Mouse (Mus musculus) stomach, postnatal 0 days (tissue): Measurements from ENCODE around the gene Fgf2. TPM values are rescaled to one million over a fixed set of nuclear protein-coding genes. Genes with fewer than 3 reads are reported as not detected.

Experiments
- ATAC-seq: fragments of 200-750 bp; cut with Nextera tagmentation; 2 replicates; pipeline ENCODE4 v1.8.0; 2017; ENCODE audit not compliant: low FRiP score, low TSS enrichment
- DNase-seq: peaks from one replicate; pipeline ENCODE4 v3.0.0-alpha.2; 2016; ENCODE audit warnings: low spot score
- H3K27ac ChIP-seq: fragments of 300-500 bp; sonication (generic); replicated peaks from 2 replicates; pipeline ENCODE4 v1.5.1; 2014; ENCODE audit warnings: mild to moderate bottlenecking, control low read depth
- H3K27me3 ChIP-seq: fragments of 300-500 bp; sonication (generic); 2 replicates; pipeline ENCODE4 v1.6.1; 2014; ENCODE audit warnings: low read length; ENCODE audit not compliant: control insufficient read depth, insufficient read depth
- H3K36me3 ChIP-seq: fragments of 300-500 bp; sonication (generic); 2 replicates; pipeline ENCODE4 v1.6.1; 2014; ENCODE audit warnings: low read length, mixed read lengths; ENCODE audit not compliant: control insufficient read depth, insufficient read depth
- H3K4me1 ChIP-seq: fragments of 300-500 bp; sonication (generic); replicated peaks from 2 replicates; pipeline ENCODE4 v1.6.1; 2014; ENCODE audit warnings: antibody characterized with exemption; ENCODE audit not compliant: control insufficient read depth, insufficient read depth
- H3K4me2 ChIP-seq: fragments of 300-500 bp; sonication (generic); replicated peaks from 2 replicates; pipeline ENCODE4 v1.6.1; 2014; ENCODE audit warnings: low read depth, mild to moderate bottlenecking, control low read depth, moderate library complexity
- H3K4me3 ChIP-seq: fragments of 300-500 bp; sonication (generic); 2 replicates; pipeline ENCODE4 v1.5.1; 2014; ENCODE audit warnings: low read depth, low read length, control low read depth
- H3K9ac ChIP-seq: fragments of 300-500 bp; sonication (generic); 2 replicates; pipeline ENCODE4 v1.6.1; 2014; ENCODE audit warnings: mild to moderate bottlenecking, low read length, control low read depth, mixed read lengths
- H3K9me3 ChIP-seq: fragments of 300-500 bp; sonication (generic); 2 replicates; pipeline ENCODE4 v1.6.1; 2016; ENCODE audit warnings: low read length; ENCODE audit not compliant: control insufficient read depth
- CTCF ChIP-seq: IDR thresholded peaks from 2 replicates; pipeline ENCODE4 v1.5.1; 2016; ENCODE audit warnings: antibody characterized with exemption, low read depth, mild to moderate bottlenecking, moderate library complexity
- EP300 ChIP-seq: optimal IDR thresholded peaks from 2 replicates; pipeline ENCODE3; 2016; ENCODE audit warnings: antibody characterized with exemption
- WGBS: fragments of 180-500 bp; shearing (Covaris S2); extraction: QIAGEN DNeasy Blood & Tissue Kit; methylation state at CpG from one replicate; pipeline ENCODE4 v1.1.7; 2014; 5-methylcytosine and 5-hydroxymethylcytosine counted together
- polyA plus RNA-seq: library from polyadenylated mRNA; unstranded; fragments of >200 nt; fragmentation: Nextera tagmentation; extraction: Ambion mirVana; gene quantifications from 2 replicates; pipeline ENCODE4 v1.2.1, GENCODE M21; 2015

Gene Fgf2
- polyA plus RNA-seq, 1 experiment from 2014 or later, result 1.2 TPM

- Histone ChIP-seq H3K27ac (peak within 1 kb of the TSS; percentile 95), H3K4me1 (peaks cover 3% of the 10 kb centered on the region; the same call in 1 of the 2 replicates), H3K27me3 (no peaks in the 10 kb centered on the region), H3K4me3 (peak within 1 kb of the TSS; percentile 86), H3K9ac (peak within 1 kb of the TSS; percentile 78), H3K36me3 (no peaks in the 10 kb centered on the region), H3K9me3 (no peaks in the 10 kb centered on the region), H3K4me2 (peak within 1 kb of the TSS; percentile 76)
- ATAC-seq (peak; percentile 91), DNase-seq (peak; percentile 93)
- under 1% methylated on average over 50 of the region's 50 CpGs for WGBS
- TF ChIP-seq EP300 (peak; percentile 81), CTCF (no peak)
Observed at GRCm38 (mm10) chr3:37420072-37420471, 71.9 kb downstream of the Fgf2 start, which contains the start of gene Nudt6. Gene Nudt6 (minus strand): TSS chr3:37420211.

- DNase-seq, result no peak
- no peaks in the 10 kb centered on the region for H3K27me3 ChIP-seq
- no peaks in the 10 kb centered on the region for H3K9me3 ChIP-seq
- WGBS, result under 1% methylated on average over 24 of the region's 24 CpGs
- H3K4me3 ChIP-seq, result peak overlapping the region; percentile 86
- H3K4me1 ChIP-seq, result peaks cover 3% of the 10 kb centered on the region; the same call in 1 of the 2 replicates
- H3K4me2 ChIP-seq, result peak overlapping the region; percentile 60
- H3K9ac ChIP-seq, result peak overlapping the region; percentile 78
- no peak for ATAC-seq
- TF ChIP-seq EP300, result no peak
- peak; percentile 4; the same call in 1 of the 2 replicates for TF ChIP-seq CTCF
- H3K36me3 ChIP-seq, result no peaks in the 10 kb centered on the region
- H3K27ac ChIP-seq, result peak overlapping the region; percentile 95
Observed at GRCm38 (mm10) chr3:37420641-37421040, 72.5 kb downstream of the Fgf2 start.

- H3K4me3 ChIP-seq, result peak overlapping the region; percentile 86
- TF ChIP-seq EP300 (no peak), CTCF (no peak)
- no peak for ATAC-seq
- WGBS, result 11% methylated on average over 3 of the region's 3 CpGs
- DNase-seq, result no peak
- H3K9me3 ChIP-seq, result no peaks in the 10 kb centered on the region
- H3K27ac ChIP-seq, result no peak overlapping the region
- H3K4me1 ChIP-seq, result peaks cover 3% of the 10 kb centered on the region; the same call in 1 of the 2 replicates
- H3K4me2 ChIP-seq, result peak overlapping the region; percentile 60
- no peaks in the 10 kb centered on the region; the same call in 1 of the 2 replicates for H3K36me3 ChIP-seq
- peak overlapping the region; percentile 78; the same call in 1 of the 2 replicates for H3K9ac ChIP-seq
- H3K27me3 ChIP-seq, result no peaks in the 10 kb centered on the region
Observed at GRCm38 (mm10) chr3:37421179-37421578, 73.0 kb downstream of the Fgf2 start.

GRCm38 (mm10) chr3:37426069-37426468, 77.9 kb downstream of the Fgf2 start:
- no peaks in the 10 kb centered on the region for H3K9me3 ChIP-seq
- no peak overlapping the region for H3K4me2 ChIP-seq
- no peak for DNase-seq
- TF ChIP-seq EP300 (no peak), CTCF (no peak)
- no peak overlapping the region for H3K4me3 ChIP-seq
- peaks cover 3% of the 10 kb centered on the region; the same call in 1 of the 2 replicates for H3K4me1 ChIP-seq
- ATAC-seq, result no peak
- no peak overlapping the region for H3K27ac ChIP-seq
- 92% methylated on average over 3 of the region's 3 CpGs for WGBS
- H3K9ac ChIP-seq, result no peak overlapping the region
- H3K36me3 ChIP-seq, result peaks cover 5% of the 10 kb centered on the region
- no peaks in the 10 kb centered on the region for H3K27me3 ChIP-seq

- Histone ChIP-seq H3K4me1 (no peaks in the 10 kb centered on the region), H3K36me3 (peaks cover 7% of the 10 kb centered on the region), H3K27me3 (no peaks in the 10 kb centered on the region), H3K9me3 (no peaks in the 10 kb centered on the region), H3K4me2 (no peak overlapping the region), H3K4me3 (no peak overlapping the region), H3K27ac (no peak overlapping the region), H3K9ac (no peak overlapping the region)
- ATAC-seq, result no peak
- no peak for DNase-seq
- TF ChIP-seq CTCF (no peak), EP300 (no peak)
Observed at GRCm38 (mm10) chr3:37430359-37430758, 82.2 kb downstream of the Fgf2 start.

- no peaks in the 10 kb centered on the region for H3K4me1 ChIP-seq
- H3K9ac ChIP-seq, result no peak overlapping the region
- no peak overlapping the region for H3K4me3 ChIP-seq
- no peak overlapping the region for H3K27ac ChIP-seq
- no peak for TF ChIP-seq CTCF
- TF ChIP-seq EP300, result no peak
- ATAC-seq (no peak), DNase-seq (no peak)
- 48% methylated on average over 1 of the region's 1 CpGs for WGBS
- no peaks in the 10 kb centered on the region for H3K9me3 ChIP-seq
- no peak overlapping the region for H3K4me2 ChIP-seq
- H3K36me3 ChIP-seq, result no peaks in the 10 kb centered on the region
- H3K27me3 ChIP-seq, result no peaks in the 10 kb centered on the region
Observed at GRCm38 (mm10) chr3:37439770-37440169, 91.6 kb downstream of the Fgf2 start.
